Mouse (Mus musculus) myocyte (in vitro differentiated cells): ENCODE measurements around the gene Zfp36.

Experiments
- CEBPB ChIP-seq: IDR thresholded peaks from 2 replicates; pipeline ENCODE4 v1.6.1; 2011; ENCODE audit warnings: mild to moderate bottlenecking, moderate library complexity; ENCODE audit not compliant: poor library complexity, insufficient read depth, severe bottlenecking
- MAX ChIP-seq: IDR thresholded peaks from one replicate; pipeline ENCODE4 v1.6.1; 2011; ENCODE audit warnings: low read depth, mild to moderate bottlenecking, control low read depth
- POLR2A ChIP-seq: IDR thresholded peaks from one replicate; pipeline ENCODE4 v1.6.1; 2011; ENCODE audit warnings: low read depth, mild to moderate bottlenecking, control low read depth, moderate library complexity; ENCODE audit not compliant: insufficient read length
- POLR2AphosphoS2 ChIP-seq: IDR thresholded peaks from one replicate; pipeline ENCODE4 v1.6.1; 2011; ENCODE audit warnings: low read depth, control low read depth; ENCODE audit not compliant: insufficient read length
- USF1 ChIP-seq: IDR thresholded peaks from one replicate; pipeline ENCODE4 v1.6.1; 2011; ENCODE audit warnings: low read depth, mild to moderate bottlenecking, control low read depth, moderate library complexity

- TF ChIP-seq POLR2A, result peak; percentile 10
- TF ChIP-seq CEBPB, result no peak
- no peak for TF ChIP-seq POLR2AphosphoS2
- no peak for TF ChIP-seq MAX
- TF ChIP-seq USF1, result no peak
Observed at GRCm38 (mm10) chr7:28356981-28357380, 23.1 kb downstream of the Zfp36 start.
